Mouse (Mus musculus) forebrain, embryonic 12.5 days (tissue): ENCODE measurements around the gene Gm20917. TPM values are rescaled to one million over a fixed set of nuclear protein-coding genes. Genes with fewer than 3 reads are reported as not detected.
"Not testable (repeated sequence)": the region's sequence is repeated elsewhere in the genome, so short reads cannot be mapped to it uniquely, and the experiment has no call there.

Experiments used
- ATAC-seq: fragments of 200-750 bp; cut with Nextera tagmentation; 2 replicates; pipeline ENCODE4 v1.8.0; 2017; ENCODE audit warnings: moderate TSS enrichment; ENCODE audit not compliant: low FRiP score
- H3K27ac ChIP-seq: fragments of 300-500 bp; sonication (generic); 2 replicates; pipeline ENCODE4 v1.5.1; 2016; ENCODE audit warnings: mild to moderate bottlenecking
- H3K27me3 ChIP-seq: fragments of 300-500 bp; sonication (generic); 2 replicates; pipeline ENCODE4 v1.6.1; 2016; ENCODE audit warnings: mild to moderate bottlenecking
- H3K36me3 ChIP-seq: fragments of 300-500 bp; sonication (generic); replicated peaks from 2 replicates; pipeline ENCODE4 v1.6.1; 2016; ENCODE audit warnings: mild to moderate bottlenecking
- H3K4me1 ChIP-seq: fragments of 300-500 bp; sonication (generic); 2 replicates; pipeline ENCODE4 v1.6.1; 2016
- H3K4me2 ChIP-seq: fragments of 300-500 bp; sonication (generic); 2 replicates; pipeline ENCODE4 v1.6.1; 2016; ENCODE audit warnings: mild to moderate bottlenecking, moderate library complexity
- H3K4me3 ChIP-seq: fragments of 300-500 bp; sonication (generic); replicated peaks from 2 replicates; pipeline ENCODE4 v1.5.1; 2016; ENCODE audit warnings: mild to moderate bottlenecking
- H3K9ac ChIP-seq: fragments of 300-500 bp; sonication (generic); 2 replicates; pipeline ENCODE4 v1.6.1; 2016; ENCODE audit warnings: mild to moderate bottlenecking
- H3K9me3 ChIP-seq: fragments of 300-500 bp; sonication (generic); 2 replicates; pipeline ENCODE4 v1.6.1; 2016
- WGBS: fragments of 180-500 bp; shearing (Covaris S2); methylation state at CpG from one replicate; pipeline ENCODE4 v1.1.7; 2016; 5-methylcytosine and 5-hydroxymethylcytosine counted together
- polyA plus RNA-seq: library from polyadenylated mRNA; unstranded; fragments of >200 nt; fragmentation: Nextera tagmentation; extraction: Ambion mirVana; gene quantifications from 2 replicates; pipeline ENCODE4 v1.2.1, GENCODE M21; 2016

Gene Gm20917
- polyA plus RNA-seq, result not detected in 2 replicates

DNA sequence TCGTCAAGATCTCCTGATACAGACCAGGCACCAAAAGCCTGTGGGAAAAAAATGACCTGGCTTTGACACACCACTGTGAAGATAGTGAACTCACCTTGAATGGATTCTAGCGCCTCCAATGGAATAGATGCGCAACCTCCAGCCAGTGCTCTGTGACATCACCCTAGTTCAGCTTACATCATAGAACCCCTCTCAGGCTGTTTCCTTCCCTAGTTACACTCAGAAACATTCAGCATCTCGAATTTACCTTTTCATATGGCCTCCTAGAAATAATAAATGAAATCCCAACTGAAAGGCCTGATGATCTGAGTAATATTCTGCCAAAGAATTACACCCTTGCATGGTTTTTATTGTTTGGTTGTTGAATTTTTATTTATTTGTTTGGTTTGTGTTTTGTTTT, at the start of gene Gm20917:
Gene Gm20917 (minus strand): TSS at position 101 of the 400 bp plus-strand sequence.
- H3K9me3 ChIP-seq, H3K4me1 ChIP-seq, ATAC-seq, H3K36me3 ChIP-seq, H3K27me3 ChIP-seq, H3K4me2 ChIP-seq, H3K9ac ChIP-seq, H3K4me3 ChIP-seq, H3K27ac ChIP-seq: not testable (repeated sequence)
- WGBS, result no CpG with 5 or more reads among the region's 4 CpGs

Other genes with a start within 250 kb of the Gm20917 start
- gene Gm20916, start 168.4 kb upstream of the Gm20917 start, polyA plus RNA-seq, result not detected in 2 replicates